Mouse (Mus musculus): ENCODE data around the gene Cilp.

DNA sequence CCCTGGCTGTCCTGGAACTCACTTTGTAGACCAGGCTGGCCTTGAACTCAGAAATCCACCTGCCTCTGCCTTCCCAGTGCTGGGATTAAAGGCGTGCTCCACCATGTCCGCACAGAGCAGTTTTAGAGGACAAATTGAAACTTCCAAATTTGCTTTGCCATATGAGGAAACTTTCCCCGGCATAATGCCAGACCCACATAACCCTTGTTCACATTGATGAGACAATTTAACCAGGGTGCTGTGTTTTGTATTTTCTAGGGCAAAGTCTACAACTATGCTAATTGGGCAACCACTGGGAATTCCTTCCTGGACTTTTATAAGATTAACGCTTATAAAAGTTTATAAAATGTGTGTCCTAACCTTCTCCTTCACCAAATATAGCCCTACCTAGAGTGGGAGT, 25.0 kb downstream of the Cilp start:
- TF ChIP-seq ZC3H11A (IDR thresholded peaks at IDR 0.05; ENCODE audit: borderline replicate concordance, low read depth, low read length) = no peak
- TF ChIP-seq MAFK (IDR thresholded peaks at IDR 0.05; ENCODE audit: insufficient read depth, low read depth, low read length) = no peak
- TF ChIP-seq CHD2 (IDR thresholded peaks at IDR 0.05; ENCODE audit: low read depth, low read length) = no peak
- no peak for TF ChIP-seq HCFC1 (IDR thresholded peaks at IDR 0.05; ENCODE audit: borderline replicate concordance, insufficient read depth, low read length)
